Mouse (Mus musculus) midbrain, postnatal 0 days (tissue): ENCODE data around the gene Tmem251. TPM values are rescaled to one million over a fixed set of nuclear protein-coding genes. Genes with fewer than 3 reads are reported as not detected.

Experiments
- ATAC-seq: fragments of 200-750 bp; cut with Nextera tagmentation; 2 replicates; pipeline ENCODE4 v1.8.0; 2017; ENCODE audit warnings: moderate number of reproducible peaks, mild to moderate bottlenecking, moderate TSS enrichment, moderate library complexity; ENCODE audit not compliant: low FRiP score
- DNase-seq: peaks from one replicate; pipeline ENCODE4 v3.0.0-alpha.2; 2015; ENCODE audit warnings: low spot score
- H3K27ac ChIP-seq: fragments of 300-500 bp; sonication (generic); 2 replicates; pipeline ENCODE4 v1.5.1; 2014; ENCODE audit warnings: low read depth, mild to moderate bottlenecking, low read length, mixed read lengths
- H3K27me3 ChIP-seq: fragments of 300-500 bp; sonication (generic); 2 replicates; pipeline ENCODE4 v1.6.1; 2014; ENCODE audit warnings: low read length, control low read depth, mixed read lengths; ENCODE audit not compliant: insufficient read depth
- H3K36me3 ChIP-seq: fragments of 300-500 bp; sonication (generic); 2 replicates; pipeline ENCODE4 v1.6.1; 2014; ENCODE audit warnings: low read length, control low read depth, mixed read lengths; ENCODE audit not compliant: insufficient read depth
- H3K4me1 ChIP-seq: fragments of 300-500 bp; sonication (generic); 2 replicates; pipeline ENCODE4 v1.6.1; 2014; ENCODE audit warnings: mild to moderate bottlenecking, control low read depth, antibody characterized with exemption, low read length, mixed read lengths; ENCODE audit not compliant: insufficient read depth
- H3K4me2 ChIP-seq: fragments of 300-500 bp; sonication (generic); 2 replicates; pipeline ENCODE4 v1.6.1; 2014; ENCODE audit warnings: low read depth, mild to moderate bottlenecking, low read length, mixed read lengths; ENCODE audit not compliant: poor library complexity, severe bottlenecking
- H3K4me3 ChIP-seq: fragments of 300-500 bp; sonication (generic); 2 replicates; pipeline ENCODE4 v1.5.1; 2014; ENCODE audit warnings: low read depth, mild to moderate bottlenecking, low read length, moderate library complexity
- H3K9ac ChIP-seq: fragments of 300-500 bp; sonication (generic); replicated peaks from 2 replicates; pipeline ENCODE4 v1.6.1; 2014; ENCODE audit warnings: mild to moderate bottlenecking, low read length, moderate library complexity, mixed read lengths; ENCODE audit not compliant: poor library complexity, severe bottlenecking
- H3K9me3 ChIP-seq: fragments of 300-500 bp; sonication (generic); 2 replicates; pipeline ENCODE4 v1.6.1; 2016; ENCODE audit warnings: low read length, control low read depth
- CTCF ChIP-seq: IDR thresholded peaks from 2 replicates; pipeline ENCODE4 v1.5.1; 2016; ENCODE audit warnings: antibody characterized with exemption, mild to moderate bottlenecking
- WGBS: fragments of 180-500 bp; shearing (Covaris S2); extraction: QIAGEN DNeasy Blood & Tissue Kit; methylation state at CpG from one replicate; pipeline ENCODE4 v1.1.7; 2014; 5-methylcytosine and 5-hydroxymethylcytosine counted together
- polyA plus RNA-seq: library from polyadenylated mRNA; unstranded; fragments of >200 nt; fragmentation: Nextera tagmentation; extraction: Ambion mirVana; gene quantifications from 2 replicates; pipeline ENCODE4 v1.2.1, GENCODE M21; 2015
- total RNA-seq: library from RNA; depleted of rRNA; stranded (reverse); fragments of >200 nt; gene quantifications from 2 replicates; pipeline ENCODE4 v1.2.3, GENCODE M21; 2014

Tmem251 gene
- total and polyA plus RNA-seq, 2 experiments from 2014 or later = 6.2 to 11.9 TPM

DNA sequence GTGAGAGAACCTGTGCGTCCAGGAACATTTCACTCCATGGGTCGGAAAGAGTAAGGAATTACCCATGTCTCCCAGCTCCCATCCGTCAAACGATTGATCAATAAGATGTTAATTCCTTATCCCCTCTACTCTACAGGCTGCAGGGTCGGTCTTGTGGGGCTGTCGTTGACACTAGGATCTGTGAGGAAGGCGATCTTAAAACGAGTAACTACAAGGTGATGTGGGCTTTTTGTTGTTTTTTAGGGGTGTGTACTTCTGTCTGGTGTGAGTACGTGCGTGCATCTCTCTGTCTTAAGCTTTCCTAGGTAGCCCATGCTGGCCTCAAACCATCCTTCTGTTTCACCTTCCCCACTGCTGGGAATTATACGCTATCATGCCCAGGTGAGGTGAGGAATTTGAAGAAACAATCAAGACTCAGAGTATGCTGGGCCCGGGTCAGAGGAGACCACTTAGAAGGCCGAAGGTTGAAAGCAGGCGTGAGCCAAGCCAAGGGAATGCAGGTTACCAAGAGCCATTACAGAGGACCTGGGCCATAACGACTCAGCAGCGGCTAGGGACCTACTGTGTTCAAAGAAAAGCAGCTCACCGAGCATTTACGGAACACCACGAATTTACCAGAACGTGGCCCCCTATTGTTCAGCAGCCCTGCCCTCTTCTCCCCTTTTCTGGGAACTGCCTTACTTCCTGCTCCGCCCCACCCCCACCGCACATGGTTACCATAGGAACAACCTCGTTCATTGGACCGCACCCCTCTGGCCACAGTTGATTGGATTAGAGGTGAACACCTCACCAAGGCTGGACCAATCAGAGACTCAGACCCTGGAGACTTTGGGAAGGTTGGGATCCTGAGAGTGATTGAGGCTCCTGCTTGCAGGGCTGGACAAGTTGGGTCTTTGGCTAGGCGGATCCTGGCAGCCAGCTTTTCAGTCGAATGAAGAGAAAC lies 13.4 kb upstream of the Tmem251 start:
- 33% methylated on average over 25 of the region's 26 CpGs for WGBS

GRCm38 (mm10) chr12:102730798-102731619 lies 12.6 kb upstream of the Tmem251 start:
- DNase-seq (peak; percentile 32), ATAC-seq (peak; percentile 18; the same call in 1 of the 2 replicates)
- H3K4me2 ChIP-seq = peak overlapping the region; percentile 32
- H3K27ac ChIP-seq = peak overlapping the region; percentile 77
- no peak overlapping the region for H3K4me3 ChIP-seq
- no peak for TF ChIP-seq CTCF
- no peaks in the 10 kb centered on the region for H3K36me3 ChIP-seq
- no peak overlapping the region for H3K9ac ChIP-seq
- H3K9me3 ChIP-seq = no peaks in the 10 kb centered on the region
- WGBS = 40% methylated on average over 16 of the region's 16 CpGs
- no peaks in the 10 kb centered on the region for H3K27me3 ChIP-seq
- H3K4me1 ChIP-seq = peaks cover 13% of the 10 kb centered on the region; the same call in 1 of the 2 replicates

More for the DNA sequence above, 13.4 kb upstream of the Tmem251 start:
- DNase-seq = peak; percentile 95
- TF ChIP-seq CTCF = no peak
- no peaks in the 10 kb centered on the region for H3K27me3 ChIP-seq
- H3K4me3 ChIP-seq = no peak overlapping the region
- H3K4me1 ChIP-seq = peaks cover 13% of the 10 kb centered on the region; the same call in 1 of the 2 replicates
- peak overlapping the region; percentile 77 for H3K27ac ChIP-seq
- peak; percentile 96 for ATAC-seq
- no peaks in the 10 kb centered on the region for H3K9me3 ChIP-seq
- no peaks in the 10 kb centered on the region for H3K36me3 ChIP-seq
- H3K4me2 ChIP-seq = peak overlapping the region; percentile 32
- H3K9ac ChIP-seq = no peak overlapping the region

DNA sequence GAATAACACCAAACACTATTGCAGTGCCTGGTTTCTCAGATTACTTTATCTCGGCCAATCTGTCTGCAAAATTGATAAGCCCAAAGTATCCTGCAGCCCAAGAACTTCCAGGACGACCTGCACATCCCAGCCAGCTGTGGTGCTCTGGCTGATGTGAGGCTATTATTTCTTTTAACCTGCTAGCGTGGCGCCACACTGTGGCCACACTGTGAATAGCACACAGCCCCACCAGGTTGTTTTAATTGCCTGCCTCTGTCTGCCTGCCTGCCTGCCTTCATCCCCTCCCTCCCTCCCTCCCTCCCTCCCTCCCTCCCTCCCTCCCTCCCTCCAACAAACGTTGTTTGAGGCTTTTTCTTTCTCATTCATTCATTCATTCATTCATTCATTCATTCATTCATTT lies 10.2 kb upstream of the Tmem251 start:
- no peaks in the 10 kb centered on the region; the same call in 1 of the 2 replicates for H3K36me3 ChIP-seq
- H3K4me3 ChIP-seq = no peak overlapping the region
- no peak overlapping the region for H3K4me2 ChIP-seq
- no peak for ATAC-seq
- no peak overlapping the region for H3K27ac ChIP-seq
- H3K9ac ChIP-seq = no peak overlapping the region
- peak; percentile 64 for DNase-seq
- H3K27me3 ChIP-seq = no peaks in the 10 kb centered on the region
- no peaks in the 10 kb centered on the region for H3K9me3 ChIP-seq
- 16% methylated on average over 4 of the region's 5 CpGs for WGBS
- H3K4me1 ChIP-seq = peaks cover 13% of the 10 kb centered on the region; the same call in 1 of the 2 replicates
- peak; percentile 73 for TF ChIP-seq CTCF

GRCm38 (mm10) chr12:102739096-102739495 lies 4.5 kb upstream of the Tmem251 start:
- Histone ChIP-seq H3K27me3 (no peaks in the 10 kb centered on the region), H3K27ac (no peak overlapping the region), H3K4me3 (no peak overlapping the region), H3K4me1 (peaks cover 6% of the 10 kb centered on the region; the same call in 1 of the 2 replicates), H3K36me3 (no peaks in the 10 kb centered on the region; the same call in 1 of the 2 replicates), H3K4me2 (no peak overlapping the region), H3K9ac (no peak overlapping the region), H3K9me3 (no peaks in the 10 kb centered on the region)
- no peak for ATAC-seq
- 82% methylated on average over 5 of the region's 5 CpGs for WGBS
- no peak for TF ChIP-seq CTCF
- no peak for DNase-seq

- peak; percentile 56 for TF ChIP-seq CTCF
- H3K4me3 ChIP-seq = no peak overlapping the region
- 64% methylated on average over 3 of the region's 3 CpGs for WGBS
- H3K9ac ChIP-seq = no peak overlapping the region
- peaks cover 6% of the 10 kb centered on the region; the same call in 1 of the 2 replicates for H3K4me1 ChIP-seq
- H3K36me3 ChIP-seq = no peaks in the 10 kb centered on the region; the same call in 1 of the 2 replicates
- DNase-seq = peak; percentile 36
- no peak overlapping the region for H3K27ac ChIP-seq
- no peak overlapping the region for H3K4me2 ChIP-seq
- no peaks in the 10 kb centered on the region for H3K27me3 ChIP-seq
- no peak for ATAC-seq
- no peaks in the 10 kb centered on the region for H3K9me3 ChIP-seq
Observed at GRCm38 (mm10) chr12:102740285-102740684, 3.3 kb upstream of the Tmem251 start.
